Mouse (Mus musculus): ENCODE results near the gene Slitrk6.

The Slitrk6 gene

DNA sequence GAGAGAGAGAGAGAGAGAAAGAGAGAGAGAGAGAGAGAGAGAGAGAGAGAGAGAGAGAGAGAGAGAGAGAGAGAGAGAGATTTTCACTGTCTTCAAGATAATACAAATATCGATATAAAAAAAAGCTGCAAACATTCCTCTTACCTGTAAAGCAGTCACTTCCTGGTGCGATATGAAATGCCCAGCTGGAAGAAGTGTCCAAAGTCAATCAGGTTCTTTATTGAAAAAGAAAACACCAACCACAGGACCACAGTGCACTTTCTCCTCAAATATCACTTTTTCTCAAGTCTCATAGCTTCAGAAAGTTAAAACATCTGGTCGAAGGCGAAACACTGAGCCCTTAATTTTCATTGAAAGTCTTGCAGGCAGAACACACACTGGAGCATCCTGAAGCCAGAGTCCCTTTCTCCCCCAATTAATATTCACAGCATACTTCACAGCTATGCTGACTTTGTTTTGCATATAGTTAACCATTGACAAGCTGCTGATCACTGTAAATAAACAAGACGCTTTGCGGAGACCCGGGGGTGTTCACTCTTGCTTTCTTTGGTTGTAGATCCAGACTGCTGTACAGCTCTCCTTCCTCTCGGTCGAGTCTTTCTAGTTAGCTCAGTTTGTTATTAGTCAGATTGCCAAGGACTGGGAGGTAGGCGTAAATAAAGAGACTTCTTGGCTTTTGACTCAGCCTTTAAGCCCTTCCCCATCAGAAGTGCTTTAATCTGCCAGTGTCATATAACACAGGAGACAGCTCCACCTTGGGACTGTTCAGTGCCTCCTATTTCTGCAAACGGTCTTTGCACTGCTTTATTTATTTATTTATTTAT is at the start of gene Slitrk6:
Gene Slitrk6 (minus strand): TSS at position 666 of the 824 bp plus-strand sequence.
- no peak for DNase-seq (ENCODE audit: low spot score in 2 of 2)

GRCm38 (mm10) chr14:110777546-110777945 is 22.6 kb upstream of the Slitrk6 start:
- DNase-seq (ENCODE audit: low spot score in 2 of 2), result no peak

GRCm38 (mm10) chr14:110770694-110771093 is 15.7 kb upstream of the Slitrk6 start:
- no peak for DNase-seq (ENCODE audit: low spot score in 2 of 2)

DNA sequence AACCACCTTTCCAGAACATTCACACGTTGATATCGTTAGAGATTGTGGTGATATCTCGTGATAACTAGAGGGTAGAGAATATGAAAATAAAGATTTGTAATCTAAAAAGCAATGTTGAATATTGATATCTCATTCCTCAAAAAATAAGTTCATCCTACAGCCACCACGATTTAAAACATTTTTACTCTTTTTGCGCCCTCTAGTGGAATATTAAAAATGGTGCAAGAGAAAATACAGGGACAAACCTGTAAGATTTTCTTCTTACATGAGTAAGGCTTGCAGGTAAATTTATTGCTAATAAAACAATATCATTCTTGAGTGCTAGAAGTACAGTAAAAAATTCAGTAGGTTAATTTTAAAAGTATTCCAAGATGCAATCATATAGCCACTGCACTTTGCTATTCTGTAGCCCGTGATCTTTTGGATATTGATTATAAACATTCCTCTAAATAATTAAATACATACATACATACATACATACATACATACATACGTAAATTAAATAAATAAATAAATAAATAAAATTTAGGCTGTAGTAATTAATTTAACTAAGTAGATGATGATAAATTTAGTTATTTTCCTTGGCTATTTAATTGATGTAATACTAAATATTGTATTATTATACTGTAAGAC is 7.8 kb upstream of the Slitrk6 start:
- no peak for DNase-seq (ENCODE audit: low spot score in 2 of 2)

DNA sequence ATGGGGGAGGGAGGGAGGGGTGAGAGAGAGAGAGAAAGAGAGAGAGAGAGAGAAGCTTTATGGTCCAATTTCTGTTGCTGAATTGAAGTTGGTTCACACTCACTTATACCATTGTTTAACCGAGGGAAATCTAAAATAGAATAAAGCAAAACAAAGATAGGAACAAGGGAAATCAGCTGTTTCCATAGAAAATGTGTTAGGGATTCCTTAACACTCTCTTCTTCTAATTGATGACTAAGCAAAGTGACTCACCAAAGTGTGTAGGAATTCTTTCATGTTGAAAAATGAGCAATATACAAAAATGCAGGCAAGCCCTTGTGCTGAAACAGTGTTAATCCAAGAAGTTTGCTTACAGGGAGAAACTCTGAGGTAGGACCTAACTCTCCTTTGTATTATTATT is 6.0 kb upstream of the Slitrk6 start:
- no peak for DNase-seq (ENCODE audit: low spot score in 2 of 2)

DNA sequence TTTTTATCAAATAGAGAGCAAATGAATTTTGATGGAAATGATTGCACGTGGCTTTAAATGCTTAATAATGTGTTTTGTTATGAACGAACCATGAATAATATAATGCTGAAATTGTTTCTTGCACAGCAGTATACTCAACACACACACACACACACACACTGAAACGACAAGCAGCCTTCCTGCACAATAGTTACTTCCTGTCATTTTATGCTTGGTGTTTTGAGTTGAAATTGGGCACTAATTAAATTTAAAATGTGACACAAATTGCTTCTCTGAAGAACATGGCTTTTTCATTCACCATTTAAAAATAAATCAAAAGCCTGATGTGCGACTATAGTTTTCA is 330 bp upstream of the Slitrk6 start:
- no peak for DNase-seq (ENCODE audit: low spot score in 2 of 2)

DNA sequence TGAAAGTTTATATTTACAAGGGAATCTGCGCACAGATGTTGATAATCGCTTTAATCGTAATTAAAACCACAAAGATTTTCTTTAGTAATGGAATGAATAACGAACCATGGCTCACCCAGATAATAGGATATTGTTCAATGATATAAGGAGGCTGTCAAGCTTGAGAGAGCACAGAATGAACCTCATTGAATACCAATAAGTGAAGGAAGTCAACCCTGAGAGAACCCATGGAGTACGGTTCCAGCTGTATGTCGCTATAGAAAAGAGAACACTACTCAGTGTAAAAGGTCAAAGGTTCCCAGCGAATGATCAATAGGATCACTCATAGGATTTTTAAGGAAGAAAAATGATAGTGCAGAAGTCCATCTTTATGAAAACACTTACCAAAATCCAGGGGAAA is 15.1 kb downstream of the Slitrk6 start:
- no peak for DNase-seq (ENCODE audit: low spot score in 2 of 2)

DNA sequence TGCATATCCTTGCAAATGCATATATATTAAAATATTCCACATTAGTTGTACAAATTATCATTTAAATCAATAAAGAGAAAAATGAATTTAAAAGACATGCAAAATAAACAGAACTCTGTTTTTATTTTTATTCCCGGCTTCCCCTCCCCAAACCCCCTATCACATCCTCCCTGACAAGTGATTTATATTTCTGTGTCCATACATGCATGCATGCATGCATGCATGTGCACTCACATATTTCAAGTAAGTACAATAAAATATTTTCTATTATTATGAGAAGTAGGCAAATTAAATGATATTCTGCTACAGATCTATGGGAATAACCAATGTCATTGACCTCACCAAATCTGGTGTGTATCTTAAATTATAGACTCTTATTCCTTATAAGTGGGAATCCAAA is 15.6 kb downstream of the Slitrk6 start:
- no peak for DNase-seq (ENCODE audit: low spot score in 2 of 2)

DNA sequence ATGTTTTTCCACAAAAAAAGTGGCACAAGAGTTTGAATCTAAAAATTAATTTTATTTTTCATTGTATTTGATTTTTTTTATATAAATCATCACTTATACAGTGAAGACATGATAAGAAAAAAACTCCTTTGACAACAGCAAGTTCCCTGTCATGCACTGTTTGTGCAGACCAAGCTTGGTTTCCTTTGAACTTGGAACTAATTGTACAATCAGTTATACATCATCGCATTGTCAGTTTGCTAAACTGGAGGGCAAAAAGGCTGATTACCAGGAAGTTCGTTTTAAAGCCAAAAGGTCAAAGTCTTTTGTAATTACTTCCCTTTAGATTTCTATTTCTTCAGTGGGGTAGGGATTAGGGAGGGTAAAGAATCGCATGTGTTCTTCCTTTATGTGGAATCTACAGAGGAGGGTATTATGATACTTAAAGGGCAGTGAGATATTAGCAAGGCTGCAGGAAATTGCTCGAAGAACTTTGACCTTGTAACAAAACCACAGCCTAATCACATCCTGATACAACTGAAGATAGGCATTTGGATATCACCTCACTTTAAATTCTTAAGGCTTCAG is 26.5 kb downstream of the Slitrk6 start:
- no peak for DNase-seq (ENCODE audit: low spot score in 2 of 2)

- DNase-seq (ENCODE audit: low spot score in 2 of 2), result no peak
Observed at GRCm38 (mm10) chr14:110724026-110724576, 30.8 kb downstream of the Slitrk6 start.

Data from heart, adult 9 months (tissue).